Mouse (Mus musculus) left cerebral cortex, postnatal 36 days (tissue): ENCODE results near the gene Cd48. TPM values are rescaled to one million over a fixed set of nuclear protein-coding genes. Genes with fewer than 3 reads are reported as not detected.

Source experiments
- DNase-seq, 2 experiments: peaks; one replicate each; pipeline ENCODE4 v3.0.0; 2021 to 2022; ENCODE audit warnings: low spot score in 2 of 2, mixed read lengths in 1 of 2
- intact Hi-C: fragments of 180-260 bp; cut with DNase I; formaldehyde crosslinking; loops from one replicate; pipeline ENCODE4 v1.15.1; 2025
- microRNA-seq: library from miRNA; unstranded; fragments of <30 nt; microRNA quantifications from one replicate; pipeline ENCODE4 v1.2.0, GENCODE M21; 2022
- total RNA-seq, 2 experiments: library from RNA; stranded (reverse); gene quantifications; 2 replicates each; pipeline ENCODE4 v1.2.3; 2021

The Cd48 gene
- total RNA-seq, 2 experiments from 2014 or later: 0.44 to 0.91 TPM

GRCm38 (mm10) chr1:171684923-171685322 is 3.1 kb downstream of the Cd48 start:
- intact Hi-C loops: no loop called here

GRCm38 (mm10) chr1:171687320-171687719 is 5.5 kb downstream of the Cd48 start:
- no peak for DNase-seq
- intact Hi-C loops: no loop called here

More at GRCm38 (mm10) chr1:171684923-171685322, 3.1 kb downstream of the Cd48 start:
- DNase-seq: no peak

GRCm38 (mm10) chr1:171693918-171694317 is 12.1 kb downstream of the Cd48 start:
- intact Hi-C loops: no loop called here
- no peak for DNase-seq

- peak in 1 of 2 experiments; percentile 8 for DNase-seq
- intact Hi-C loops: no loop called here
Observed at GRCm38 (mm10) chr1:171698983-171699382, 17.2 kb downstream of the Cd48 start.

GRCm38 (mm10) chr1:171713736-171714135 is 31.9 kb downstream of the Cd48 start:
- intact Hi-C loops: loop anchor here (10.0 kb wide), 1 partner anchor 281 kb away; no protein-coding TSS in a partner anchor
- DNase-seq: peak; percentile 18 to 31

- no peak for DNase-seq
Observed at GRCm38 (mm10) chr1:171715434-171715833, 33.6 kb downstream of the Cd48 start.

GRCm38 (mm10) chr1:171716232-171716631 is 34.4 kb downstream of the Cd48 start:
- DNase-seq: no peak
- intact Hi-C loops: loop anchor here (10.0 kb wide), 1 partner anchor 279 kb away; no protein-coding TSS in a partner anchor

More at GRCm38 (mm10) chr1:171715434-171715833, 33.6 kb downstream of the Cd48 start:
- intact Hi-C loops: loop anchor here (10.0 kb wide), 1 partner anchor 279 kb away; no protein-coding TSS in a partner anchor

GRCm38 (mm10) chr1:171731195-171731594 is 49.4 kb downstream of the Cd48 start:
- intact Hi-C loops: no loop called here
- no peak for DNase-seq

GRCm38 (mm10) chr1:171734898-171735297 is 53.1 kb downstream of the Cd48 start:
- DNase-seq: no peak
- intact Hi-C loops: no loop called here

GRCm38 (mm10) chr1:171748127-171748969 is 66.5 kb downstream of the Cd48 start:
- intact Hi-C loops: no loop called here
- no peak for DNase-seq

Small RNAs within 50 kb of the gene (microRNA-seq; reads per million reads assigned to microRNA genes)
- gene Mir7683: not detected

Other genes with a start within 250 kb of the Cd48 start
- gene F11r, start 244.5 kb upstream of the Cd48 start, total RNA-seq: 1 to 10 TPM; 4.9 to 5.3 TPM
- 1 to 10 TPM; 4.2 to 5.9 TPM for gene Alyref2, start 178.5 kb upstream of the Cd48 start, total RNA-seq
- not detected for gene Itln1, start 146.7 kb upstream of the Cd48 start, total RNA-seq
- gene Cd244a, start 122.8 kb upstream of the Cd48 start, total RNA-seq: not detected
- not detected for gene Ly9, start 74.6 kb upstream of the Cd48 start, total RNA-seq
- not detected for gene Slamf7, start 29.0 kb upstream of the Cd48 start, total RNA-seq
- gene Slamf1, start 85.1 kb downstream of the Cd48 start, total RNA-seq: under 1 TPM; 0.32 TPM
- 1 to 10 TPM; 2.0 to 2.2 TPM for gene Cd84, start 157.7 kb downstream of the Cd48 start, total RNA-seq
- gene Gm10521, start 213.7 kb downstream of the Cd48 start, total RNA-seq: under 1 TPM in 1 of 2 experiments, not detected in 1; 0.16 TPM
- gene Slamf6, start 235.5 kb downstream of the Cd48 start, total RNA-seq: not detected